Mouse (Mus musculus): ENCODE measurements at regions not wholly inside any gene's neighbourhood (a gene's known extent, or its start where the extent isn't known, plus 50 kb on each side); places are given as distances from the start of the nearest gene placed in this dataset.

DNA sequence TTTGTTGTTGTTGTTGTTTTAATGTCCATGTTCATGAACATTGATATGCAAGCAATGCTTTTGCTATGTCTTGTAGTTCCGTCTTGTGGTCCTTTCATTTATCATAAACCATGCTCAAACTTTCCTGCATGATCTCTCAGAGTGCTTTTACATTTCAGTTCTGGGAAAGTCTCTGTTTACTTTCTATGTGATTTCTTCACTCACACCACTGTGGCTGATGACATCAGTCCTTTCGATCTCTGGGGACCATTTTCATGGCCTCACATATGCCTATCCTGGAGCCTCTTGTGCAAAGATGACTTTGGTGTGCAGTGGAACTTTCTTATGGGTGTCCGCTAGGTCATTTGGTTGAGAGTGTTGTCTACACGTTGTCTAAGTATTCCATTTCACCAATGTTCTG, 105.1 kb downstream of the Bcl2l11 start:
- no peak overlapping the region for H3K4me3 ChIP-seq (ENCODE audit: control insufficient read depth, insufficient read depth, low read length)
- 90% methylated on average over 4 of the region's 4 CpGs for WGBS
- no peaks in the 10 kb centered on the region for H3K36me3 ChIP-seq (ENCODE audit: control insufficient read depth, insufficient read depth, low read length)
- TF ChIP-seq POLR2A (IDR thresholded peaks at IDR 0.05; ENCODE audit: control insufficient read depth, extremely low read depth, insufficient read depth, low read length, poor library complexity): no peak
- TF ChIP-seq CTCF (IDR thresholded peaks at IDR 0.05; ENCODE audit: borderline replicate concordance, control insufficient read depth, extremely low read depth, insufficient read depth, low read length, poor library complexity): no peak
- H3K4me1 ChIP-seq (replicated peaks; ENCODE audit: control insufficient read depth, insufficient read depth, low read length): no peaks in the 10 kb centered on the region
- no peak overlapping the region for H3K27ac ChIP-seq (ENCODE audit: control insufficient read depth, insufficient read depth, low read length)
- H3K27me3 ChIP-seq (ENCODE audit: control insufficient read depth, insufficient read depth, low read length): no peaks in the 10 kb centered on the region
- DNase-seq: no peak

DNA sequence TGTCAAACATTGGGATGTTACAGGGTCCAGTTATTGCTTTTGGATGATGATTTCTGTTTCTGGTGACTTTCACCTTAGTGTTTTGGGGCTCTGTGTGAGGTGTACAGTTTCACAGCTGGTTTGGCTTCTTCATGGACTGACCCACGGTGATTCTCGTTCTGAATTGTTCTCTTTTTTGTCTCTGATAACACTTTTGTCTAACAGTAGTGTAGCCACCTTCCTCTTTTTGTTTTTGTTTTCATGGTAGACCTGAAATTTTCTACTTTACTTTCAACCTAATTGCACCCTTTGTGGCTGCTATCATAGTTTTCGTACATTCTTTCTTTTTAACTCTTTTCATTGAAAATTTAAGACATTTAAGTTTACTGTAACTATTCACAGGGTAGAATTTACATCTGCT, 105.5 kb downstream of the Bcl2l11 start:
- TF ChIP-seq CTCF (IDR thresholded peaks at IDR 0.05; ENCODE audit: borderline replicate concordance, control insufficient read depth, extremely low read depth, insufficient read depth, low read length, poor library complexity) (no peak), POLR2A (IDR thresholded peaks at IDR 0.05; ENCODE audit: control insufficient read depth, extremely low read depth, insufficient read depth, low read length, poor library complexity) (no peak)
- DNase-seq: no peak

DNA sequence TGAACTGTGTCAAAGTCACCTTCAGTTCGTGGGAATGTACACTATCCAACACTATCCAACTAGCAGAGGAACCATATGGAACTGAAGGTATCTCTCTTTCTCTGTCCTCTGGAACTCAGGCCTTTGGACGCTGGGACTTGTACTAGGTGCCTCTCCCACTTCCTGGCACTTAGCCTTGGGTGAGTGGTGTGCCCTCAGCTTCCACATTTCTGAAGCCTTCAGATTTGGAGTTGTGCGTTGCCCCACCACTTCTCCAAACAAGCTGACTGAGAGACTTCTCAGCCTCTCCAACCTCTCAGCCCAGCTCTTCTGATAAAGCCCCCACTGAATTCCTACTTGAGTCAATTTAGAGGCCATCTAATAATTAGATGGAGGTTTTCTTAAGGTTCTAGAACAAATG, 106.2 kb downstream of the Bcl2l11 start:
- WGBS: 68% methylated on average over 3 of the region's 3 CpGs
- Histone ChIP-seq H3K27ac (ENCODE audit: control insufficient read depth, insufficient read depth, low read length) (no peak overlapping the region), H3K4me3 (ENCODE audit: control insufficient read depth, insufficient read depth, low read length) (no peak overlapping the region), H3K27me3 (ENCODE audit: control insufficient read depth, insufficient read depth, low read length) (no peaks in the 10 kb centered on the region), H3K36me3 (ENCODE audit: control insufficient read depth, insufficient read depth, low read length) (no peaks in the 10 kb centered on the region), H3K4me1 (replicated peaks; ENCODE audit: control insufficient read depth, insufficient read depth, low read length) (no peaks in the 10 kb centered on the region)
- TF ChIP-seq CTCF (IDR thresholded peaks at IDR 0.05; ENCODE audit: borderline replicate concordance, control insufficient read depth, extremely low read depth, insufficient read depth, low read length, poor library complexity): no peak
- no peak for TF ChIP-seq POLR2A (IDR thresholded peaks at IDR 0.05; ENCODE audit: control insufficient read depth, extremely low read depth, insufficient read depth, low read length, poor library complexity)
- no peak for DNase-seq

More for the DNA sequence above, 105.5 kb downstream of the Bcl2l11 start:
- H3K27me3 ChIP-seq (ENCODE audit: control insufficient read depth, insufficient read depth, low read length): no peaks in the 10 kb centered on the region
- WGBS: 70% methylated on average over 3 of the region's 3 CpGs
- no peaks in the 10 kb centered on the region for H3K36me3 ChIP-seq (ENCODE audit: control insufficient read depth, insufficient read depth, low read length)
- H3K27ac ChIP-seq (ENCODE audit: control insufficient read depth, insufficient read depth, low read length): no peak overlapping the region
- no peaks in the 10 kb centered on the region for H3K4me1 ChIP-seq (replicated peaks; ENCODE audit: control insufficient read depth, insufficient read depth, low read length)
- no peak overlapping the region for H3K4me3 ChIP-seq (ENCODE audit: control insufficient read depth, insufficient read depth, low read length)

DNA sequence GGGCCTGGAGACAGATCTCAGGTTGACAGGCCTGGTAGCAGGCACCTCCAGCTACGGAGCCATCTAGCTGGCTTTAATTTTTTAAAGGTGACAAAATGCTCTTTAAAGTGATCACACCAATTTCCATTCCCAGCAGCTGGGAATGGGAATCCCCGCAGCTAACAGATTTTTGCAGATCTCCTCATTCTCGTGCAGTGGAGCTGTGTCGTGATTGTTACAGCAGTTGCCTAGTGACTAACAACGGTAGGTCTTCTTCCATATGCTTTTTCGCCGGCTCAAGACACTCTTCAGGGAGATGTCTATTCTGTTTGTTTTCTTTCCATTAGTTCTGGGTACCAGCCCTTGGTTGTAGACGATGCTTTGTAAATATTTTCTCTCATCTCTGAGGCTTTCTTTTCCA, 109.3 kb downstream of the Bcl2l11 start:
- no peaks in the 10 kb centered on the region for H3K36me3 ChIP-seq (ENCODE audit: control insufficient read depth, insufficient read depth, low read length)
- no peak for DNase-seq
- H3K27ac ChIP-seq (ENCODE audit: control insufficient read depth, insufficient read depth, low read length): no peak overlapping the region
- no peaks in the 10 kb centered on the region for H3K4me1 ChIP-seq (replicated peaks; ENCODE audit: control insufficient read depth, insufficient read depth, low read length)
- 98% methylated on average over 8 of the region's 8 CpGs for WGBS
- no peak overlapping the region for H3K4me3 ChIP-seq (ENCODE audit: control insufficient read depth, insufficient read depth, low read length)
- no peaks in the 10 kb centered on the region for H3K27me3 ChIP-seq (ENCODE audit: control insufficient read depth, insufficient read depth, low read length)
- TF ChIP-seq CTCF (IDR thresholded peaks at IDR 0.05; ENCODE audit: borderline replicate concordance, control insufficient read depth, extremely low read depth, insufficient read depth, low read length, poor library complexity) (no peak), POLR2A (IDR thresholded peaks at IDR 0.05; ENCODE audit: control insufficient read depth, extremely low read depth, insufficient read depth, low read length, poor library complexity) (no peak)

DNA sequence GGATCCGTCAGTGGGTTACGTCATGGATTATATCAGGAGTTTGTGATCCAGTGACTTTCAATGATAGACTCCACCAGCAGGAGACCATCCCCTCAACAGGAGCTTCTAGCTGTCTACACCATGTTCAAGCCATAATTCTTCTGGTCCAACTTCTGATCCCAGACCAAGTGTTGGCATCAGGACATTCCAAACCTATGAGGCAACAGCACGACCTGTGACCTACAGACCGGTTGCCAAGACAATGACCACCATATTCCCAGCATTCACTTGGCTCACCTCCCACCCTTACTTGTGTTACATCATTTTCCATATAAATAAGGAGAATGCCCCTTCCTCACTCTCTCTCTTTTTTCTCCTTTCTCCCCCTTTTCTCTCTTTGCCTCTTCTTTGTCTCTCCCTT, 113.6 kb downstream of the Bcl2l11 start:
- no peaks in the 10 kb centered on the region for H3K36me3 ChIP-seq (ENCODE audit: control insufficient read depth, insufficient read depth, low read length)
- DNase-seq: no peak
- no peaks in the 10 kb centered on the region for H3K27me3 ChIP-seq (ENCODE audit: control insufficient read depth, insufficient read depth, low read length)
- no peak overlapping the region for H3K27ac ChIP-seq (ENCODE audit: control insufficient read depth, insufficient read depth, low read length)
- H3K4me3 ChIP-seq (ENCODE audit: control insufficient read depth, insufficient read depth, low read length): no peak overlapping the region
- no peaks in the 10 kb centered on the region for H3K4me1 ChIP-seq (replicated peaks; ENCODE audit: control insufficient read depth, insufficient read depth, low read length)
- 97% methylated on average over 4 of the region's 4 CpGs for WGBS
- no peak for TF ChIP-seq POLR2A (IDR thresholded peaks at IDR 0.05; ENCODE audit: control insufficient read depth, extremely low read depth, insufficient read depth, low read length, poor library complexity)
- TF ChIP-seq CTCF (IDR thresholded peaks at IDR 0.05; ENCODE audit: borderline replicate concordance, control insufficient read depth, extremely low read depth, insufficient read depth, low read length, poor library complexity): no peak

DNA sequence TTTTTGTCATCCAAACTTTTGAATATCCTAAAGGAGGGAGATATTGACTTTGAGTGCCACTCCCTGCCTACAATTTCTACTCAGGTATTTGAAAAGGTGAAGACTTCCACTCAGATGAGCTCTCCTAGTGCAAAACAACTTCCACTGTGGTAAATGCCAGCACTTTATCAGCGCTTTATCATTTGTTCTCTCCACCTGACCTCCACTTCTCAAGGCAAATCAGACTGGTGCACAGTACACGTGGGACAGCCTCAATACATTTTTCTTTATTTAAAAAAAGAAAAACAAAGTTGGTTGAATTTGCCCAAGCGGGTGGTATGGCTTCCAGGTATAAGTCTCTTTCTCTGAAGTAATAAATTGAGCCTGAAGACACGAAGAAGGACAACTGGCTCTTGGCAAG, 114.2 kb downstream of the Bcl2l11 start:
- 90% methylated on average over 4 of the region's 4 CpGs for WGBS
- Histone ChIP-seq H3K36me3 (ENCODE audit: control insufficient read depth, insufficient read depth, low read length) (no peaks in the 10 kb centered on the region), H3K4me1 (replicated peaks; ENCODE audit: control insufficient read depth, insufficient read depth, low read length) (no peaks in the 10 kb centered on the region), H3K27me3 (ENCODE audit: control insufficient read depth, insufficient read depth, low read length) (no peaks in the 10 kb centered on the region), H3K4me3 (ENCODE audit: control insufficient read depth, insufficient read depth, low read length) (no peak overlapping the region), H3K27ac (ENCODE audit: control insufficient read depth, insufficient read depth, low read length) (no peak overlapping the region)
- TF ChIP-seq CTCF (IDR thresholded peaks at IDR 0.05; ENCODE audit: borderline replicate concordance, control insufficient read depth, extremely low read depth, insufficient read depth, low read length, poor library complexity) (no peak), POLR2A (IDR thresholded peaks at IDR 0.05; ENCODE audit: control insufficient read depth, extremely low read depth, insufficient read depth, low read length, poor library complexity) (no peak)
- DNase-seq: no peak
